Mouse (Mus musculus): Measurements from ENCODE around the gene Olfr786. TPM values are rescaled to one million over a fixed set of nuclear protein-coding genes. Genes with fewer than 3 reads are reported as not detected.

Olfr786 gene
- not detected in 2 replicates for polyA plus RNA-seq (2015; fragmentation: Nextera tagmentation; extraction: Ambion mirVana)

GRCm38 (mm10) chr10:129427006-129427405 lies at the start of gene Olfr786:
Gene Olfr786, plus strand, starts transcription at chr10:129427306.
- Histone ChIP-seq H3K27me3 (no peaks in the 10 kb centered on the region), H3K27ac (no peak within 1 kb of the TSS), H3K4me3 (no peak within 1 kb of the TSS)

DNA sequence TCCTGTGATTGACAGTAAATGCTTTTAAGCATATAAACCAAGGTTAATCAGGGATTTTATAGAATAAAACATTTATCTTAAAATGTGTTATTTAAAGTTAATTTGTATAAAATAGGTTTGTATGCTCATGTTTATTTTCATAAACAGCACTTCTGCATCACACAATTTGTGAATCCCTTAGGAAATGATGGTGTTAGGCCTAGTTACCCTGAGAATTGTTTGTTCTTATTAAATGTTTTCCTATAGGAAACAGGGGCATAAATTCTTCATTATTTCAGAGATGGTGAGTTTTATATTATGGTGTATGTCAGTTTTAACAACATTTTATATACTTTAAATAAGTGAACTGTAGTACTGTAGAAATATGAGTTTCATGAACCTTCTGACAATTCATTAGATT lies 43.3 kb upstream of the Olfr786 start, which contains the start of gene Olfr784:
Olfr784 (plus strand) TSS at position 301 of the 400 bp plus-strand sequence.
- H3K9me3 ChIP-seq, result no peaks in the 10 kb centered on the region
- no peaks in the 10 kb centered on the region for H3K36me3 ChIP-seq
- H3K4me1 ChIP-seq, result no peaks in the 10 kb centered on the region
- no peak within 1 kb of the TSS for H3K27ac ChIP-seq
- no peaks in the 10 kb centered on the region for H3K27me3 ChIP-seq
- H3K4me2 ChIP-seq, result no peak within 1 kb of the TSS
- no peak for ATAC-seq (ENCODE audit: borderline replicate concordance, extremely low read depth, low FRiP score, low TSS enrichment)
- no peak within 1 kb of the TSS for H3K9ac ChIP-seq
- H3K4me3 ChIP-seq, result no peak within 1 kb of the TSS

More at GRCm38 (mm10) chr10:129427006-129427405, at the start of gene Olfr786:
- Histone ChIP-seq H3K4me2 (no peak within 1 kb of the TSS), H3K9ac (no peak within 1 kb of the TSS), H3K4me1 (no peaks in the 10 kb centered on the region), H3K9me3 (no peaks in the 10 kb centered on the region), H3K36me3 (no peaks in the 10 kb centered on the region)
- no peak for ATAC-seq (ENCODE audit: borderline replicate concordance, extremely low read depth, low FRiP score, low TSS enrichment)

- ATAC-seq (ENCODE audit: borderline replicate concordance, extremely low read depth, low FRiP score, low TSS enrichment), result no peak
- Histone ChIP-seq H3K4me2 (no peak overlapping the region), H3K4me3 (no peak overlapping the region), H3K27ac (no peak overlapping the region), H3K9ac (no peak overlapping the region), H3K4me1 (no peaks in the 10 kb centered on the region), H3K36me3 (no peaks in the 10 kb centered on the region), H3K9me3 (no peaks in the 10 kb centered on the region), H3K27me3 (no peaks in the 10 kb centered on the region)
- 51% methylated on average over 5 of the region's 5 CpGs for WGBS
Measured at GRCm38 (mm10) chr10:129400892-129401291, 26.2 kb upstream of the Olfr786 start.

GRCm38 (mm10) chr10:129405126-129405525 lies 22.0 kb upstream of the Olfr786 start, which contains the start of gene Olfr785:
Gene Olfr785, plus strand, starts transcription at chr10:129405426.
- H3K4me3 ChIP-seq, result no peak within 1 kb of the TSS
- H3K27me3 ChIP-seq, result no peaks in the 10 kb centered on the region
- WGBS, result 66% methylated on average over 2 of the region's 2 CpGs
- H3K36me3 ChIP-seq, result no peaks in the 10 kb centered on the region
- H3K9ac ChIP-seq, result no peak within 1 kb of the TSS
- H3K4me1 ChIP-seq, result no peaks in the 10 kb centered on the region
- H3K27ac ChIP-seq, result no peak within 1 kb of the TSS
- no peaks in the 10 kb centered on the region for H3K9me3 ChIP-seq
- no peak for ATAC-seq (ENCODE audit: borderline replicate concordance, extremely low read depth, low FRiP score, low TSS enrichment)
- H3K4me2 ChIP-seq, result no peak within 1 kb of the TSS

DNA sequence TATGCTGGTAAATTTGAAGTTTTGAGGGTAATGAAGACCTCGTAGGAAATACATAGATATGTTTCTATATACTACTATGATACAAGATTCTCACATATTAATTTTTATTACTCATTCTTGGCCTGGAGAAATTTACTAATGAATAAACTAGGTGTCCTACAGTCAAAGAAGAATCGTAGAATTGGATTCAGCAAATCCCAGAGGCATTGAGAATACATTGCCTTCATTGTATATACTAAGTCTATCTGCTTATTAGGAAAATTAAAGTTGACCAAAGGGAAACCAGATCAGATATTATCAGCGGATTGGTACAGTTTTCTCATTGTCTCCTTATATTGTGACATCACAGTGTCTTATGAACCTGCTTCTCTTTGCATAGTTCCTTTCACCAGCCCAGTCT lies 34.5 kb downstream of the Olfr786 start, which contains the start of gene Olfr787:
Olfr787 (plus strand) TSS at position 301 of the 400 bp plus-strand sequence.
- no peak within 1 kb of the TSS for H3K4me3 ChIP-seq
- ATAC-seq (ENCODE audit: borderline replicate concordance, extremely low read depth, low FRiP score, low TSS enrichment), result no peak
- H3K36me3 ChIP-seq, result no peaks in the 10 kb centered on the region
- no peak within 1 kb of the TSS for H3K27ac ChIP-seq
- no peaks in the 10 kb centered on the region for H3K27me3 ChIP-seq
- no peaks in the 10 kb centered on the region for H3K4me1 ChIP-seq
- no peak within 1 kb of the TSS for H3K9ac ChIP-seq
- H3K9me3 ChIP-seq, result no peaks in the 10 kb centered on the region
- WGBS, result 79% methylated on average over 3 of the region's 3 CpGs
- H3K4me2 ChIP-seq, result no peak within 1 kb of the TSS

- Histone ChIP-seq H3K36me3 (no peaks in the 10 kb centered on the region), H3K27me3 (no peaks in the 10 kb centered on the region), H3K9me3 (no peaks in the 10 kb centered on the region), H3K9ac (no peak within 1 kb of the TSS), H3K4me2 (no peak within 1 kb of the TSS), H3K4me3 (no peak within 1 kb of the TSS), H3K4me1 (no peaks in the 10 kb centered on the region), H3K27ac (no peak within 1 kb of the TSS)
- ATAC-seq (ENCODE audit: borderline replicate concordance, extremely low read depth, low FRiP score, low TSS enrichment), result no peak
Measured at GRCm38 (mm10) chr10:129470698-129471097, 43.6 kb downstream of the Olfr786 start, which contains the start of gene Olfr788. Gene Olfr788, plus strand, starts transcription at chr10:129470998.

DNA sequence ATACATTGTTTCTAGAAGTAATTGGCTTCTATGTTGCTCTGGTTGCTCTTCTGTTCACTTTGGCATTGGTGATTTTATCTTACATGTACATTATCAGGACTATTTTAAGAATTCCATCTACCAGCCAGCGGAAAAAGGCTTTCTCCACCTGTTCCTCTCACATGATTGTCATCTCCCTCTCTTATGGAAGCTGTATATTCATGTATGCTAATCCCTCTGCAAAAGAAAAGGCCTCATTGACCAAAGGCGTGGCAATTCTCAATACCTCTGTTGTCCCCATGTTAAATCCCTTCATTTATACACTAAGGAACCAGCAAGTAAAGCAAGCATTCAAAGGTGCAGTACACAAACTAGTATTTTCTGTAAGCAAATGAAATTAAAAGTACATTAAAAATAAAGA lies 46.1 kb downstream of the Olfr786 start:
- WGBS, result 57% methylated on average over 2 of the region's 2 CpGs
- ATAC-seq (ENCODE audit: borderline replicate concordance, extremely low read depth, low FRiP score, low TSS enrichment), result no peak
- H3K9me3 ChIP-seq, result no peaks in the 10 kb centered on the region

GRCm38 (mm10) chr10:129473723-129474122 lies 46.6 kb downstream of the Olfr786 start:
- H3K4me3 ChIP-seq, result no peak overlapping the region
- no peak overlapping the region for H3K9ac ChIP-seq
- H3K36me3 ChIP-seq, result no peaks in the 10 kb centered on the region
- no peaks in the 10 kb centered on the region for H3K9me3 ChIP-seq
- no peaks in the 10 kb centered on the region for H3K4me1 ChIP-seq
- no peak overlapping the region for H3K4me2 ChIP-seq
- no peak overlapping the region for H3K27ac ChIP-seq
- H3K27me3 ChIP-seq, result no peaks in the 10 kb centered on the region
- ATAC-seq (ENCODE audit: borderline replicate concordance, extremely low read depth, low FRiP score, low TSS enrichment), result no peak

More for the DNA sequence above, 46.1 kb downstream of the Olfr786 start:
- Histone ChIP-seq H3K27ac (no peak overlapping the region), H3K9ac (no peak overlapping the region), H3K27me3 (no peaks in the 10 kb centered on the region), H3K4me2 (no peak overlapping the region), H3K36me3 (no peaks in the 10 kb centered on the region), H3K4me1 (no peaks in the 10 kb centered on the region), H3K4me3 (no peak overlapping the region)

GRCm38 (mm10) chr10:129484452-129484851 lies 57.3 kb downstream of the Olfr786 start, which contains the start of gene Olfr789:
Gene Olfr789, plus strand, starts transcription at chr10:129484752.
- no peaks in the 10 kb centered on the region for H3K27me3 ChIP-seq
- no peak within 1 kb of the TSS for H3K4me2 ChIP-seq
- H3K36me3 ChIP-seq, result no peaks in the 10 kb centered on the region
- no peak within 1 kb of the TSS for H3K4me3 ChIP-seq
- WGBS, result 37% methylated on average over 2 of the region's 2 CpGs
- H3K4me1 ChIP-seq, result no peaks in the 10 kb centered on the region
- no peak for ATAC-seq (ENCODE audit: borderline replicate concordance, extremely low read depth, low FRiP score, low TSS enrichment)
- H3K9ac ChIP-seq, result no peak within 1 kb of the TSS
- H3K9me3 ChIP-seq, result no peaks in the 10 kb centered on the region
- no peak within 1 kb of the TSS for H3K27ac ChIP-seq

Other genes with a start within 250 kb of the Olfr786 start
- not detected in 2 replicates for gene Olfr772, start 249.4 kb upstream of the Olfr786 start, polyA plus RNA-seq (2015; fragmentation: Nextera tagmentation; extraction: Ambion mirVana)
- gene Olfr773, start 239.9 kb upstream of the Olfr786 start, polyA plus RNA-seq (2015; fragmentation: Nextera tagmentation; extraction: Ambion mirVana), result not detected in 2 replicates
- gene Olfr774, start 191.1 kb upstream of the Olfr786 start, polyA plus RNA-seq (2015; fragmentation: Nextera tagmentation; extraction: Ambion mirVana), result not detected in 2 replicates
- not detected in 2 replicates for gene Olfr775, start 178.9 kb upstream of the Olfr786 start, polyA plus RNA-seq (2015; fragmentation: Nextera tagmentation; extraction: Ambion mirVana)
- gene Olfr776, start 168.2 kb upstream of the Olfr786 start, polyA plus RNA-seq (2015; fragmentation: Nextera tagmentation; extraction: Ambion mirVana), result not detected in 2 replicates
- gene Olfr777, start 155.8 kb upstream of the Olfr786 start, polyA plus RNA-seq (2015; fragmentation: Nextera tagmentation; extraction: Ambion mirVana), result not detected in 2 replicates
- not detected in 2 replicates for gene Olfr780, start 109.2 kb upstream of the Olfr786 start, polyA plus RNA-seq (2015; fragmentation: Nextera tagmentation; extraction: Ambion mirVana)
- not detected in 2 replicates for gene Olfr781, start 98.5 kb upstream of the Olfr786 start, polyA plus RNA-seq (2015; fragmentation: Nextera tagmentation; extraction: Ambion mirVana)
- not detected in 2 replicates for gene Olfr782, start 78.5 kb upstream of the Olfr786 start, polyA plus RNA-seq (2015; fragmentation: Nextera tagmentation; extraction: Ambion mirVana)
- gene Olfr784, start 43.2 kb upstream of the Olfr786 start, polyA plus RNA-seq (2015; fragmentation: Nextera tagmentation; extraction: Ambion mirVana), result 0.05 and 0.06 TPM in 2 replicates
- not detected in 2 replicates for gene Olfr785, start 21.9 kb upstream of the Olfr786 start, polyA plus RNA-seq (2015; fragmentation: Nextera tagmentation; extraction: Ambion mirVana)
- not detected in 2 replicates for gene Olfr787, start 34.6 kb downstream of the Olfr786 start, polyA plus RNA-seq (2015; fragmentation: Nextera tagmentation; extraction: Ambion mirVana)
- gene Olfr788, start 43.7 kb downstream of the Olfr786 start, polyA plus RNA-seq (2015; fragmentation: Nextera tagmentation; extraction: Ambion mirVana), result not detected in 2 replicates
- not detected in 2 replicates for gene Olfr789, start 57.4 kb downstream of the Olfr786 start, polyA plus RNA-seq (2015; fragmentation: Nextera tagmentation; extraction: Ambion mirVana)
- gene Olfr790, start 71.2 kb downstream of the Olfr786 start, polyA plus RNA-seq (2015; fragmentation: Nextera tagmentation; extraction: Ambion mirVana), result not detected in 2 replicates
- gene Olfr791, start 94.5 kb downstream of the Olfr786 start, polyA plus RNA-seq (2015; fragmentation: Nextera tagmentation; extraction: Ambion mirVana), result not detected in 2 replicates
- not detected in 2 replicates for gene Olfr792, start 111.9 kb downstream of the Olfr786 start, polyA plus RNA-seq (2015; fragmentation: Nextera tagmentation; extraction: Ambion mirVana)
- gene Olfr794, start 140.3 kb downstream of the Olfr786 start, polyA plus RNA-seq (2015; fragmentation: Nextera tagmentation; extraction: Ambion mirVana), result not detected in 2 replicates
- not detected in 2 replicates for gene Olfr796, start 185.3 kb downstream of the Olfr786 start, polyA plus RNA-seq (2015; fragmentation: Nextera tagmentation; extraction: Ambion mirVana)
- gene Olfr798, start 200.6 kb downstream of the Olfr786 start, polyA plus RNA-seq (2015; fragmentation: Nextera tagmentation; extraction: Ambion mirVana), result not detected in 2 replicates
- gene Olfr799, start 210.2 kb downstream of the Olfr786 start, polyA plus RNA-seq (2015; fragmentation: Nextera tagmentation; extraction: Ambion mirVana), result not detected in 2 replicates
- gene Olfr800, start 230.4 kb downstream of the Olfr786 start, polyA plus RNA-seq (2015; fragmentation: Nextera tagmentation; extraction: Ambion mirVana), result not detected in 2 replicates
- gene Olfr801, start 246.6 kb downstream of the Olfr786 start, polyA plus RNA-seq (2015; fragmentation: Nextera tagmentation; extraction: Ambion mirVana), result not detected in 2 replicates

Measured in lung, embryonic 15.5 days (tissue).